Mouse (Mus musculus) CH12.LX (cell line): ENCODE data around the gene Lrrc3b.

ENCODE experiments used
- CTCF ChIP-seq, 2 experiments: IDR thresholded peaks in 1 of 2; conservative IDR thresholded peaks in 1 of 2; 2 replicates each; pipeline ENCODE4 v1.5.1; 2011 to 2012; ENCODE audit warnings: low read depth in 2 of 2, low read length in 2 of 2, improper control_type of control experiment in 1 of 2, inconsistent platforms in 1 of 2, mild to moderate bottlenecking in 1 of 2, moderate library complexity in 1 of 2
- MAZ ChIP-seq: IDR thresholded peaks from 2 replicates; pipeline ENCODE4 v1.6.1; 2012; ENCODE audit warnings: low read depth, mild to moderate bottlenecking, inconsistent platforms, low read length, improper control_type of control experiment, moderate library complexity

GRCm38 (mm10) chr14:15477668-15478067 is 38.9 kb upstream of the Lrrc3b start:
- TF ChIP-seq MAZ (no peak), CTCF (conservative IDR thresholded peaks at IDR 0.05 in 1 of 2, IDR thresholded peaks at IDR 0.05 in 1 of 2; ENCODE audit: low read depth in 2 of 2, low read length in 2 of 2) (no peak)
